Mouse (Mus musculus) testis, adult 2 months (tissue): Measurements from ENCODE around the gene Tbxas1.

Experiments used
- CTCF ChIP-seq: fragments of 200-500 bp; IDR thresholded peaks from 2 replicates; pipeline ENCODE4 v1.5.1; 2012; ENCODE audit warnings: low read depth, mild to moderate bottlenecking, inconsistent platforms, low read length, moderate library complexity; ENCODE audit not compliant: control insufficient read depth, insufficient read depth, insufficient replicate concordance
- POLR2A ChIP-seq: fragments of 200-500 bp; IDR thresholded peaks from 2 replicates; pipeline ENCODE4 v1.6.1; 2012; ENCODE audit warnings: low read depth, mild to moderate bottlenecking, inconsistent platforms, low read length, moderate library complexity; ENCODE audit not compliant: control insufficient read depth

- no peak for TF ChIP-seq CTCF
- no peak for TF ChIP-seq POLR2A
Measured at GRCm38 (mm10) chr6:38976355-38976754, 101.2 kb downstream of the Tbxas1 start.
